Mouse (Mus musculus) erythroid progenitor cell, adult 5-6 weeks (primary cell): ENCODE measurements around the gene Eif4e1b. TPM values are rescaled to one million over a fixed set of nuclear protein-coding genes. Genes with fewer than 3 reads are reported as not detected.

Source experiments
- ATAC-seq: replicated peaks from 2 replicates; pipeline ENCODE4 v1.8.0; 2016; ENCODE audit warnings: moderate number of reproducible peaks, mild to moderate bottlenecking, moderate TSS enrichment, inconsistent platforms; ENCODE audit not compliant: poor library complexity, low FRiP score, severe bottlenecking
- total RNA-seq, 2 experiments: library from RNA; stranded (forward) in 1 of 2; stranded (reverse) in 1 of 2; fragments of 150-400 nt in 1 of 2; fragments of 186-747, 209-891 nt in 1 of 2; gene quantifications; 2 replicates each; pipeline versions ENCODE4 v1.2.3 to v1.2.4; 2015 to 2017; ENCODE audit warnings: low replicate concordance in 2 of 2

The Eif4e1b gene
- total RNA-seq, 2 experiments from 2014 or later: not detected

- ATAC-seq: no peak
Measured at GRCm38 (mm10) chr13:54837471-54837889, 53.7 kb downstream of the Eif4e1b start.

Other genes with a start within 250 kb of the Eif4e1b start
- 37.3 and 55.1 TPM in 2 replicates for gene 4833439L19Rik, start 218.6 kb upstream of the Eif4e1b start, total RNA-seq (2015; ENCODE audit: low replicate concordance)
- gene 4833439L19Rik, start 218.6 kb upstream of the Eif4e1b start, total RNA-seq (2017; ENCODE audit: low replicate concordance): 23.8 and 33.6 TPM in 2 replicates
- 1.1 TPM in 1 of 2 replicates, not detected in the other for gene Arl10, start 209.0 kb upstream of the Eif4e1b start, total RNA-seq (2015; ENCODE audit: low replicate concordance)
- gene Arl10, start 209.0 kb upstream of the Eif4e1b start, total RNA-seq (2017; ENCODE audit: low replicate concordance): not detected in 2 replicates
- 6.5 and 17.2 TPM in 2 replicates for gene Nop16, start 193.9 kb upstream of the Eif4e1b start, total RNA-seq (2015; ENCODE audit: low replicate concordance)
- 5.4 and 14.8 TPM in 2 replicates for gene Nop16, start 193.9 kb upstream of the Eif4e1b start, total RNA-seq (2017; ENCODE audit: low replicate concordance)
- gene Higd2a, start 193.8 kb upstream of the Eif4e1b start, total RNA-seq (2015; ENCODE audit: low replicate concordance): 36.0 and 53.0 TPM in 2 replicates
- 9.2 and 19.0 TPM in 2 replicates for gene Higd2a, start 193.8 kb upstream of the Eif4e1b start, total RNA-seq (2017; ENCODE audit: low replicate concordance)
- 2.2 and 5.9 TPM in 2 replicates for gene Cltb, start 172.7 kb upstream of the Eif4e1b start, total RNA-seq (2015; ENCODE audit: low replicate concordance)
- 5.0 and 7.8 TPM in 2 replicates for gene Cltb, start 172.7 kb upstream of the Eif4e1b start, total RNA-seq (2017; ENCODE audit: low replicate concordance)
- gene Faf2, start 162.2 kb upstream of the Eif4e1b start, total RNA-seq (2015; ENCODE audit: low replicate concordance): 30.2 and 37.5 TPM in 2 replicates
- gene Faf2, start 162.2 kb upstream of the Eif4e1b start, total RNA-seq (2017; ENCODE audit: low replicate concordance): 27.1 and 41.9 TPM in 2 replicates
- 80.9 and 107 TPM in 2 replicates for gene Rnf44, start 90.1 kb upstream of the Eif4e1b start, total RNA-seq (2015; ENCODE audit: low replicate concordance)
- 17.1 and 62.3 TPM in 2 replicates for gene Rnf44, start 90.1 kb upstream of the Eif4e1b start, total RNA-seq (2017; ENCODE audit: low replicate concordance)
- not detected in 2 replicates for gene Cdhr2, start 82.5 kb upstream of the Eif4e1b start, total RNA-seq (2015; ENCODE audit: low replicate concordance)
- gene Cdhr2, start 82.5 kb upstream of the Eif4e1b start, total RNA-seq (2017; ENCODE audit: low replicate concordance): not detected in 2 replicates
- not detected in 2 replicates for gene Gprin1, start 34.1 kb upstream of the Eif4e1b start, total RNA-seq (2015; ENCODE audit: low replicate concordance)
- gene Gprin1, start 34.1 kb upstream of the Eif4e1b start, total RNA-seq (2017; ENCODE audit: low replicate concordance): not detected in 2 replicates
- gene Sncb, start 17.4 kb upstream of the Eif4e1b start, total RNA-seq (2015; ENCODE audit: low replicate concordance): not detected in 2 replicates
- gene Sncb, start 17.4 kb upstream of the Eif4e1b start, total RNA-seq (2017; ENCODE audit: low replicate concordance): not detected in 2 replicates
- gene Tspan17, start 5.4 kb downstream of the Eif4e1b start, total RNA-seq (2015; ENCODE audit: low replicate concordance): not detected in 2 replicates
- gene Tspan17, start 5.4 kb downstream of the Eif4e1b start, total RNA-seq (2017; ENCODE audit: low replicate concordance): 6.3 TPM in 1 of 2 replicates, not detected in the other
- 1.1 TPM in 1 of 2 replicates, not detected in the other for gene Unc5a, start 165.4 kb downstream of the Eif4e1b start, total RNA-seq (2015; ENCODE audit: low replicate concordance)
- gene Unc5a, start 165.4 kb downstream of the Eif4e1b start, total RNA-seq (2017; ENCODE audit: low replicate concordance): 0.90 TPM in 1 of 2 replicates, not detected in the other
- 8.8 and 22.3 TPM in 2 replicates for gene Hk3, start 237.4 kb downstream of the Eif4e1b start, total RNA-seq (2015; ENCODE audit: low replicate concordance)
- gene Hk3, start 237.4 kb downstream of the Eif4e1b start, total RNA-seq (2017; ENCODE audit: low replicate concordance): 12.9 and 24.6 TPM in 2 replicates